Mouse (Mus musculus): ENCODE data around the gene Prss36.

Gene Prss36

GRCm38 (mm10) chr7:127935028-127935722 lies 11.3 kb downstream of the Prss36 start:
- DNase-seq (ENCODE audit: low spot score in 2 of 2), result peak; percentile 92 to 97

- DNase-seq (ENCODE audit: low spot score in 2 of 2), result no peak
These were observed 12.4 kb downstream of the Prss36 start for GRCm38 (mm10) chr7:127934075-127934474.

- DNase-seq (ENCODE audit: low spot score in 2 of 2), result no peak
These were observed 14.1 kb downstream of the Prss36 start for GRCm38 (mm10) chr7:127932273-127933031.

- no peak for DNase-seq (ENCODE audit: low spot score in 2 of 2)
These were observed 15.0 kb downstream of the Prss36 start for GRCm38 (mm10) chr7:127931351-127932135.

GRCm38 (mm10) chr7:127930636-127931035 lies 15.9 kb downstream of the Prss36 start:
- no peak for DNase-seq (ENCODE audit: low spot score in 2 of 2)

- no peak for DNase-seq (ENCODE audit: low spot score in 2 of 2)
These were observed 16.6 kb downstream of the Prss36 start, which contains the start of gene Prss8 for GRCm38 (mm10) chr7:127929923-127930322. Prss8 (minus strand) TSS chr7:127930104.

GRCm38 (mm10) chr7:127928596-127928995 lies 17.9 kb downstream of the Prss36 start:
- DNase-seq (ENCODE audit: low spot score in 2 of 2), result no peak

GRCm38 (mm10) chr7:127927726-127928125 lies 18.8 kb downstream of the Prss36 start:
- no peak for DNase-seq (ENCODE audit: low spot score in 2 of 2)

- DNase-seq (ENCODE audit: low spot score in 2 of 2), result no peak
These were observed 19.7 kb downstream of the Prss36 start for GRCm38 (mm10) chr7:127926846-127927245.

- no peak for DNase-seq (ENCODE audit: low spot score in 2 of 2)
These were observed 20.5 kb downstream of the Prss36 start for GRCm38 (mm10) chr7:127926066-127926465.

GRCm38 (mm10) chr7:127925252-127925651 lies 21.3 kb downstream of the Prss36 start:
- no peak for DNase-seq (ENCODE audit: low spot score in 2 of 2)

GRCm38 (mm10) chr7:127923714-127924113 lies 22.8 kb downstream of the Prss36 start:
- DNase-seq (ENCODE audit: low spot score in 2 of 2), result no peak

GRCm38 (mm10) chr7:127922451-127923275 lies 23.9 kb downstream of the Prss36 start:
- no peak for DNase-seq (ENCODE audit: low spot score in 2 of 2)

- no peak for DNase-seq (ENCODE audit: low spot score in 2 of 2)
These were observed 25.0 kb downstream of the Prss36 start for GRCm38 (mm10) chr7:127921516-127921915.

GRCm38 (mm10) chr7:127919290-127919689 lies 27.2 kb downstream of the Prss36 start:
- no peak for DNase-seq (ENCODE audit: low spot score in 2 of 2)

GRCm38 (mm10) chr7:127918203-127918602 lies 28.3 kb downstream of the Prss36 start:
- DNase-seq (ENCODE audit: low spot score in 2 of 2), result peak in 1 of 2 experiments; percentile 39

- DNase-seq (ENCODE audit: low spot score in 2 of 2), result no peak
These were observed 31.2 kb downstream of the Prss36 start for GRCm38 (mm10) chr7:127915293-127915692.

GRCm38 (mm10) chr7:127912938-127913337 lies 33.6 kb downstream of the Prss36 start:
- DNase-seq (ENCODE audit: low spot score in 2 of 2), result no peak

- DNase-seq (ENCODE audit: low spot score in 2 of 2), result peak; percentile 61 to 83
These were observed 34.2 kb downstream of the Prss36 start, which contains the start of gene Kat8 for GRCm38 (mm10) chr7:127912190-127912871. Kat8 (plus strand) TSS chr7:127912516.

- no peak for DNase-seq (ENCODE audit: low spot score in 2 of 2)
These were observed 37.9 kb downstream of the Prss36 start for GRCm38 (mm10) chr7:127908656-127909055.

GRCm38 (mm10) chr7:127907939-127908338 lies 38.6 kb downstream of the Prss36 start:
- no peak for DNase-seq (ENCODE audit: low spot score in 2 of 2)
